Mouse (Mus musculus) liver, embryonic 14.5 days (tissue): ENCODE data around the gene Methig1. TPM values are rescaled to one million over a fixed set of nuclear protein-coding genes. Genes with fewer than 3 reads are reported as not detected.
A peak's percentile ranks its signal among the peaks of the same experiment; 100 is the strongest.

ENCODE experiments used
- ATAC-seq: fragments of 200-750 bp; cut with Nextera tagmentation; 2 replicates; pipeline ENCODE4 v1.8.0; 2017; ENCODE audit warnings: moderate number of reproducible peaks, mild to moderate bottlenecking, moderate library complexity; ENCODE audit not compliant: insufficient read depth
- DNase-seq, 3 experiments: peaks; one replicate each; pipeline ENCODE4 v3.0.0-alpha.2; 2012 to 2013; ENCODE audit warnings: low read depth in 3 of 3, low spot score in 3 of 3
- H3K27ac ChIP-seq: fragments of 300-500 bp; sonication (generic); 2 replicates; pipeline ENCODE4 v1.5.1; 2014; ENCODE audit warnings: moderate library complexity, mild to moderate bottlenecking, control low read depth, inconsistent platforms
- H3K27me3 ChIP-seq: fragments of 300-500 bp; sonication (generic); 2 replicates; pipeline ENCODE4 v1.6.1; 2014; ENCODE audit warnings: mild to moderate bottlenecking, low read length, moderate library complexity; ENCODE audit not compliant: control insufficient read depth, insufficient read depth
- H3K36me3 ChIP-seq: fragments of 300-500 bp; sonication (generic); replicated peaks from 2 replicates; pipeline ENCODE4 v1.6.1; 2014; ENCODE audit warnings: low read depth; ENCODE audit not compliant: control insufficient read depth, insufficient read depth
- H3K4me1 ChIP-seq, 2 experiments: fragments of 200-500 bp in 1 of 2; fragments of 300-500 bp in 1 of 2; sonication (generic) in 1 of 2; replicated peaks; 2 replicates each; pipeline ENCODE4 v1.6.1; 2012 to 2014; ENCODE audit warnings: antibody characterized with exemption in 1 of 2, inconsistent platforms in 1 of 2, low read length in 1 of 2; ENCODE audit not compliant: control insufficient read depth in 2 of 2, insufficient read depth in 2 of 2
- H3K4me2 ChIP-seq: fragments of 300-500 bp; sonication (generic); 2 replicates; pipeline ENCODE4 v1.6.1; 2014; ENCODE audit warnings: low read depth, mild to moderate bottlenecking, control low read depth, moderate library complexity
- H3K4me3 ChIP-seq, 2 experiments: fragments of 200-500 bp in 1 of 2; fragments of 300-500 bp in 1 of 2; sonication (generic) in 1 of 2; 2 replicates each; pipeline ENCODE4 v1.5.1; 2012 to 2014; ENCODE audit warnings: low read depth in 2 of 2, low read length in 2 of 2, mild to moderate bottlenecking in 2 of 2, control low read depth in 1 of 2, inconsistent platforms in 1 of 2, moderate library complexity in 1 of 2; ENCODE audit not compliant: insufficient read depth in 1 of 2
- H3K9ac ChIP-seq: fragments of 300-500 bp; sonication (generic); replicated peaks from 2 replicates; pipeline ENCODE4 v1.6.1; 2014; ENCODE audit warnings: mild to moderate bottlenecking, control low read depth, moderate library complexity
- H3K9me3 ChIP-seq: fragments of 300-500 bp; sonication (generic); 2 replicates; pipeline ENCODE4 v1.6.1; 2016; ENCODE audit warnings: low read length, mixed read lengths; ENCODE audit not compliant: control insufficient read depth
- CTCF ChIP-seq: IDR thresholded peaks from 2 replicates; pipeline ENCODE4 v1.5.1; 2016; ENCODE audit warnings: antibody characterized with exemption, low read depth, control low read depth
- EP300 ChIP-seq: IDR thresholded peaks from 2 replicates; pipeline ENCODE4 v1.6.1; 2016; ENCODE audit warnings: antibody characterized with exemption, low read depth
- WGBS: fragments of 180-500 bp; shearing (Covaris S2); extraction: QIAGEN DNeasy Blood & Tissue Kit; methylation state at CpG from one replicate; pipeline ENCODE4 v1.1.7; 2014; ENCODE audit not compliant: insufficient replicate concordance; 5-methylcytosine and 5-hydroxymethylcytosine counted together
- polyA plus RNA-seq, 2 experiments: library from polyadenylated mRNA; depleted of rRNA in 1 of 2; stranded (reverse) in 1 of 2; unstranded in 1 of 2; fragments of >200 nt; fragmentation: Nextera tagmentation in 1 of 2; extraction: Ambion mirVana in 1 of 2; gene quantifications; 2 replicates each; pipeline versions ENCODE4 v1.2.1 to v1.2.3; 2012 to 2014

Methig1 gene
- polyA plus RNA-seq, 2 experiments = 0.04 to 0.09 TPM

DNA sequence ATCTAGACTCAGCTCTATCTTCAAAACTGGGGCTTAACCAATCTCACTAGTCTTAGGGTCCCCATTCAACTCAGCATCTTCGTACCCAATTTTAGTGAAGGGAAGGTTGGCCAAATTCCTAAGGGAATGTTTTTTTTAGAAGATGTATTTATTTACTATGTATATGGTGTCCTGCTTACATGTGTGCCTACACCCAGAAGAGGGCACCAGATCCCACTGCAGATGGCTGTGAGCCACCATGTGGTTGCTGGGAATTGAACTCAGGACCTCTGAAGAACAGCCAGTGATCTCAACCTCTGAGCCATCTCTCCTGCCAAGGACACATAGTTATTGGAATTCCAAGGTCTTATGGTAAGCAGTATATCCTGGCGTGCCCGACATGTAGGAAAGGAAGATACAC is 42.6 kb downstream of the Methig1 start:
- Histone ChIP-seq H3K9me3 (no peaks in the 10 kb centered on the region), H3K4me3 (no peak overlapping the region), H3K27me3 (no peaks in the 10 kb centered on the region), H3K36me3 (peaks cover 78% of the 10 kb centered on the region), H3K4me1 (peaks cover 20 to 27% of the 10 kb centered on the region in 2 experiments), H3K9ac (no peak overlapping the region), H3K27ac (no peak overlapping the region), H3K4me2 (no peak overlapping the region)
- no peak for DNase-seq
- TF ChIP-seq CTCF (peak; percentile 58), EP300 (no peak)
- WGBS = 91% methylated on average over 3 of the region's 3 CpGs
- no peak for ATAC-seq

DNA sequence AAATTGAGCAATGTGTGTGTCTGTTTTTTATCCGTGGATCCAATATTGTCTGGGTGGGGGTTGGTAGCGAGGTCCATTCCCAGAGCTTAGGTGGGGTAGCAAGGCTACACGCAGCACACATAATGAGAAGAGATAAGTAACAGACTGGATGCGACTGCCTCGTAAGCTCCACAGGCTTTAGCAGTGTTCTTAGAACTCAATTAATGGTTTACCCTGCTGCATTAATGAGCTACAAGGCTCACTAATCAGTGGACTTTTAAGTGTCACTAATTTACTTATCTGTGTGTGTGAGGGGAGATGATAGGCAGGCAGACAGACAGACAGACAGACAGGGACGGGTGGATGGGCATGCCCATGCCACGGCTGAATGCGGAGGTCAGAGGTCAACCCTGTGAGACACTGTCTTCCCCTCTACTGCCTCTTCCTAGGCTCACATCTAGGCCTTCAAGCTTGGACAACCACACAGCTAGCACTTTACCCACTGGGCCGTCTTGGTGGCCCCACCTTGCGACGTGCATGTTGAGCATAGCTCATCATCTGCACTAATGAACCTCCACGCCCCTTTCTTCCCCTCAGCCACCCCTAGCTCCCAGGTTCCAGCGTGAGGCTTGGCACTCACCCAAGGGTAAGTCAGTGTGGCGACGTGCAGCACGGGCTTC is 47.8 kb downstream of the Methig1 start:
- Histone ChIP-seq H3K4me3 (no peak overlapping the region), H3K4me1 (peaks cover 0 to 4% of the 10 kb centered on the region in 2 experiments; a peak in 2 of 4 replicates), H3K9me3 (no peaks in the 10 kb centered on the region), H3K27ac (no peak overlapping the region), H3K36me3 (peaks cover 99% of the 10 kb centered on the region), H3K4me2 (no peak overlapping the region), H3K9ac (no peak overlapping the region), H3K27me3 (no peaks in the 10 kb centered on the region)
- ATAC-seq = no peak
- 77% methylated on average over 16 of the region's 16 CpGs for WGBS
- DNase-seq = no peak
- no peak for TF ChIP-seq CTCF
- TF ChIP-seq EP300 = no peak

DNA sequence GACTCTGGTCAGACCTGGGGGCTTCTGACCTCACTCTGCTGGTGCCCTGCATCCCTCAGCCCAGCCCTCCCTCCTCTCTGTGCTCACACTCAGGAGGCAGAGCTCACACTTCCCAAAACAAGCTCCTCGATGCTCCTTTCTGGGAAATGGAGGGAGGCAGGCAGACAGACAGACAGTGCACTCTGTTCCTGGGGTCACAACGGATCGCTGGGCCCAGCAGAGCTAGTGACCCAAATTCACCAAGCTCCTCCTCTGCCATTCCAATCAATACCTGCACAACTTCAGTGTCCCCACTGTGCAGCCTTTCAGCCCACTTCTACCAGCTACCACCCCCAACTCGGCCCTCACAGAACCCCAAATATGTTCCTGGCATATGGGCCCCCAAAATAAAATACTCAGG is 48.9 kb downstream of the Methig1 start:
- peaks cover 0 to 6% of the 10 kb centered on the region in 2 experiments; a peak in 2 of 4 replicates for H3K4me1 ChIP-seq
- no peaks in the 10 kb centered on the region for H3K27me3 ChIP-seq
- no peaks in the 10 kb centered on the region for H3K9me3 ChIP-seq
- H3K4me2 ChIP-seq = no peak overlapping the region
- no peak overlapping the region for H3K27ac ChIP-seq
- DNase-seq = no peak
- H3K4me3 ChIP-seq = no peak overlapping the region
- 85% methylated on average over 4 of the region's 4 CpGs for WGBS
- no peak overlapping the region for H3K9ac ChIP-seq
- no peak for ATAC-seq
- TF ChIP-seq EP300 (no peak), CTCF (no peak)
- H3K36me3 ChIP-seq = peaks cover 99% of the 10 kb centered on the region

GRCm38 (mm10) chr15:100402347-100402746 is 49.4 kb downstream of the Methig1 start:
- peaks cover 99% of the 10 kb centered on the region for H3K36me3 ChIP-seq
- H3K27me3 ChIP-seq = no peaks in the 10 kb centered on the region
- no peak overlapping the region for H3K27ac ChIP-seq
- ATAC-seq (no peak), DNase-seq (no peak)
- no peak overlapping the region for H3K9ac ChIP-seq
- WGBS = 69% methylated on average over 14 of the region's 14 CpGs
- no peaks in the 10 kb centered on the region for H3K9me3 ChIP-seq
- TF ChIP-seq CTCF = no peak
- H3K4me1 ChIP-seq = peaks cover 0 to 6% of the 10 kb centered on the region in 2 experiments; a peak in 2 of 4 replicates
- peak overlapping the region; percentile 15; the same call in 1 of the 2 replicates for H3K4me2 ChIP-seq
- no peak overlapping the region for H3K4me3 ChIP-seq

- no peak overlapping the region for H3K27ac ChIP-seq
- no peaks in the 10 kb centered on the region for H3K9me3 ChIP-seq
- H3K27me3 ChIP-seq = no peaks in the 10 kb centered on the region
- 75% methylated on average over 4 of the region's 4 CpGs for WGBS
- H3K4me3 ChIP-seq = no peak overlapping the region
- peaks cover 0 to 6% of the 10 kb centered on the region in 2 experiments; a peak in 2 of 4 replicates for H3K4me1 ChIP-seq
- peaks cover 99% of the 10 kb centered on the region for H3K36me3 ChIP-seq
- H3K9ac ChIP-seq = no peak overlapping the region
- DNase-seq (no peak), ATAC-seq (no peak)
- no peak overlapping the region for H3K4me2 ChIP-seq
- TF ChIP-seq EP300 (no peak), CTCF (no peak)
Observed at GRCm38 (mm10) chr15:100402798-100403197, 49.8 kb downstream of the Methig1 start.
